Mouse (Mus musculus): ENCODE measurements around the gene Pdcd4.

DNA sequence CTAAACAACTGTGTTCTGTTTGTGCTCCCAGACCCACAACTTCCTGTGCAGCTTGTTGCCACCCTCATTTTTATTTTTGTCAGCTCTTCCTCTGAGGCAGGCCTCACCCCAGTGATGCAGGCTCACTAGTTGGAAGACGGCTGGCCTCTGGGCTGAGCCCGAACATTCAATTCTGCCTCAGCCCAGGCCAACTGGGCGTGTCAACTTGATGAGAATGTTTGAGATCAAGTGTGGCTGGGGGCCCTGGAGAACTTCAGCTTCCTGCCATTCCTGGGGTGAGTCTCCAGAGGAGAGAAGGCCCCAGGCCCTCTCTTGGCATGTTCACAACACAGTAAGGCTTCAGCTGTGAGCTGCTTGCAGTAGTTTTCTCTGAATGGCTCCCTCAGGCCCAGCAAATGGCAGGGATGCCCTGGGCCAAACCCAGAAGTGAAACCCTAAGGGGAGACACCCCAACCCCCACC lies 1.7 kb downstream of the Pdcd4 start:
- no peak for TF ChIP-seq CTCF (IDR thresholded peaks at IDR 0.05)
- no peak for TF ChIP-seq EP300 (IDR thresholded peaks at IDR 0.05)

Measured in lung, postnatal 0 days (tissue).